Mouse (Mus musculus): ENCODE data around the gene Npas4. TPM values are rescaled to one million over a fixed set of nuclear protein-coding genes. Genes with fewer than 3 reads are reported as not detected.

The Npas4 gene
- not detected in 2 replicates for polyA plus RNA-seq (2016; fragmentation: Nextera tagmentation; extraction: Ambion mirVana)

DNA sequence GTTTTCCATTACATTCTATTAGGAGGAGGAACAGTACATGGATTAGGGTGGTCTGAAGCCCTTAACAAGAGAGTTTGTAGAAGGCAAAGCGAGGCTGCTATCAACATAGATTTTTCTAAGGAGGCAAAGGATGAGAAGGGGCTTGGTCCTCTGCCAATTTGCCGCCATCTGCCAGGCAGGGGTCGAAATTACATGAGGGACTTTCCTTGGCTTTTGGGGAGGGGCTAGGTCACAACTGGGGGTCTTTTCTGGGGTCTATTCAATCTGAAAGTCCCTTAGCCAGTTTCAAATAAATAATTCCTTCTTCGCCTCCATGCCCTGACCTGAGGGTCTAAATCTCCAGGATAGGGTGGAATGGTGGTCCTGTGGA is at the start of gene Npas4:
TSS of gene Npas4 (minus strand) at position 61 of the 370 bp plus-strand sequence.
- H3K9me3 ChIP-seq, result no peaks in the 10 kb centered on the region
- H3K27me3 ChIP-seq (ENCODE audit: insufficient read depth, poor library complexity, severe bottlenecking), result peaks cover 92% of the 10 kb centered on the region
- no peaks in the 10 kb centered on the region for H3K36me3 ChIP-seq
- H3K27ac ChIP-seq, result no peak within 1 kb of the TSS
- H3K4me1 ChIP-seq (replicated peaks), result peaks cover 14% of the 10 kb centered on the region
- WGBS, result 22% methylated on average over 4 of the region's 4 CpGs
- no peak for DNase-seq (ENCODE audit: low spot score)
- H3K4me3 ChIP-seq, result peak within 1 kb of the TSS; percentile 47

DNA sequence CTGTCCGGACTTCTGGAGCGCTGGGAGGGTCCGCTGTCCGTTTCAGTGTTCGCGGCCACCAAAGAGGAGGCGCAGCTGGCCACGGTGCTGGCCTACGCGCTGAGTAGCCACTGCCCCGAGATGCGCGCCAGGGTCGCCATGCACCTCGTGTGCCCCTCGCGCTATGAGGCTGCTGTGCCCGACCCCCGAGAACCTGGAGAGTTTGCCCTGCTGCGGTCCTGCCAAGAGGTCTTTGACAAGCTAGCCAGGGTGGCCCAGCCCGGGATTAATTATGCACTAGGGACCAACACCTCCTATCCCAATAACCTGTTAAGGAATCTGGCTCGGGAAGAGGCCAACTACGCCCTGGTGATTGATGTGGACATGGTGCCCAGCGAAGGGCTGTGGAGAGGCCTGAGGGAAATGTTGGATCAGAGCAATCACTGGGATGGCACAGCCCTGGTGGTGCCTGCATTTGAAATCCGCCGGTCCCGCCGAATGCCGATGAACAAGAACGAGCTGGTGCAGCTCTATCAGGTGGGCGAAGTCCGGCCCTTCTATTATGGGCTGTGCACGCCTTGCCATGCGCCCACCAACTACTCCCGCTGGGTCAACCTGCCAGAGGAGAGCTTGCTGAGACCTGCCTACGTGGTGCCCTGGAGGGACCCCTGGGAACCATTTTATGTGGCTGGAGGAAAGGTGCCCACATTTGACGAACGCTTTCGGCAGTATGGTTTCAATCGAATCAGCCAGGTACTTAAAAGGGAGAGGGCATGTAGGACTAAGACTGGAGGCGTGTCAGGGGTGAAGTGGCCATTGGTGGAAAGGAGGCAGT is 49.4 kb upstream of the Npas4 start:
- Histone ChIP-seq H3K36me3 (peaks cover 20% of the 10 kb centered on the region), H3K4me1 (replicated peaks) (peaks cover 44% of the 10 kb centered on the region), H3K9me3 (no peaks in the 10 kb centered on the region), H3K27ac (peak overlapping the region; percentile 93), H3K27me3 (ENCODE audit: insufficient read depth, poor library complexity, severe bottlenecking) (peaks cover 9% of the 10 kb centered on the region), H3K4me3 (peak overlapping the region; percentile 66)
- DNase-seq (ENCODE audit: low spot score), result peak; percentile 25
- 13% methylated on average over 41 of the region's 41 CpGs for WGBS

DNA sequence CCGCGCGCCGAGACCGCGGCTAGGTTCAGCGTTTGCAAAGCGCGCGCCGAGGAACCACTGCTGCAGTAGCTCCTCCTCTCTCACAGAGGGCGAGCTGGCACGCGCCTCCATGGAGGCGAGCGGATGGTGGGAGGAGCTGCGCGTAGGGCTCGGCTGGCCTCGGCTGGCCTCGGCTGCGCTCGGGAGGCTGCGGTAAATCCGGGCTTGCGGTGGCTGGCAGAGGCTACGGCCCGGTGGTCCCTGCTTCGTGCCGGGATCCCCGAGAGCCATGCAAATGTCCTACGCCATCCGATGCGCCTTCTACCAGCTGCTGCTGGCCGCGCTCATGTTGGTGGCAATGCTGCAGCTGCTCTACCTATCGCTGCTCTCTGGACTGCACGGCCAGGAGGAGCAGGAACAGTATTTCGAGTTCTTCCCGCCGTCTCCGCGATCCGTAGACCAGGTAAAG is 48.6 kb upstream of the Npas4 start, which contains the start of the genes B4gat1 and AC124502.3:
TSS of gene B4gat1 (plus strand) at position 118 of the 448 bp plus-strand sequence.
TSS of gene AC124502.3 (plus strand) at position 183 of the 448 bp plus-strand sequence.
- H3K27me3 ChIP-seq (ENCODE audit: insufficient read depth, poor library complexity, severe bottlenecking), result peaks cover 9% of the 10 kb centered on the region
- no peaks in the 10 kb centered on the region for H3K9me3 ChIP-seq
- H3K4me3 ChIP-seq, result peak within 1 kb of the TSS; percentile 66
- peak within 1 kb of the TSS; percentile 93 for H3K27ac ChIP-seq
- peaks cover 44% of the 10 kb centered on the region for H3K4me1 ChIP-seq (replicated peaks)
- H3K36me3 ChIP-seq, result peaks cover 13% of the 10 kb centered on the region
- under 1% methylated on average over 44 of the region's 44 CpGs for WGBS
- DNase-seq (ENCODE audit: low spot score), result peak; percentile 92

DNA sequence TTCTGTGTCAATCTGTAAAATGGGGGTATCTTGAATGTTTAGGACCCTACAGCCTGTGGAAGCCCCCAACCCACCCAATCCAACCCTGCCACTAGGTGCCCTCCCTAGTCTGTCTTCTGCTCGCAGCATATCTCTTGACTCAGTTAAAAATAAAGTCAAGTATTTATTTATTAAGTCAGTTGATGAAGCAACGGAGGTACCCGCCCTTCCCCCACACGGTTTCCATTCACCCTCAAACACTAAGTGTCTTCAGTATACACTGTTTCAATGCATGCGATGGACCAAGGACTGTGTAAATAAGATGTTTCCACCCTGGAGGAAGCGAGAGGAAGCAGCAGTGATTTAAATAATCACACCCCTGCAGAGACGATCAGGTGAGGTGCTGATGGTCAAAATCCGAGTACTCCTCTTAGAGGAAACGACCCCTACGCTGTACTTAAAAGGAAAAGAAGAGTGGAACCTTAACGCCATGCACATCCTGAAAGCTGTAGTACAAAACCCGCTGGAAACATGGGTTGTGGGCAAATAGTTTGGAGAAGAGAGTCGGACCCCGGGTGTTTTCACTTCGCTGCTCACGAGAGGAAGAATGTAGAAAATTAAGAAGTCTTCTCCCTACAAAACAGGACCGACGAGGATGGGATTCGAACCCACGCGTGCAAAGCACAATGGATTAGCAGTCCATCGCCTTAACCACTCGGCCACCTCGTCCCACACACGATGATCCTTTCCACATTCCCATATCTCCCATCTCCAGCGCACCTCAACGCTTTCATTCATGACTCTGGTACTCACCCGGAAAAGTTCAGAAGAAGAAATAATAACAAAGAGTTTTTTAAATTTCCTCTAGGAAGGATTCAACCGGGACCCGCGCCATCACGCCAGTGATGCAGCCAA is 47.8 kb upstream of the Npas4 start:
- peaks cover 9% of the 10 kb centered on the region for H3K27me3 ChIP-seq (ENCODE audit: insufficient read depth, poor library complexity, severe bottlenecking)
- peak; percentile 90 for DNase-seq (ENCODE audit: low spot score)
- H3K4me1 ChIP-seq (replicated peaks), result peaks cover 43% of the 10 kb centered on the region
- WGBS, result 6% methylated on average over 32 of the region's 32 CpGs
- peak overlapping the region; percentile 66 for H3K4me3 ChIP-seq
- H3K27ac ChIP-seq, result peak overlapping the region; percentile 93
- H3K36me3 ChIP-seq, result peaks cover 5% of the 10 kb centered on the region; the same call in 1 of the 2 replicates
- no peaks in the 10 kb centered on the region for H3K9me3 ChIP-seq

DNA sequence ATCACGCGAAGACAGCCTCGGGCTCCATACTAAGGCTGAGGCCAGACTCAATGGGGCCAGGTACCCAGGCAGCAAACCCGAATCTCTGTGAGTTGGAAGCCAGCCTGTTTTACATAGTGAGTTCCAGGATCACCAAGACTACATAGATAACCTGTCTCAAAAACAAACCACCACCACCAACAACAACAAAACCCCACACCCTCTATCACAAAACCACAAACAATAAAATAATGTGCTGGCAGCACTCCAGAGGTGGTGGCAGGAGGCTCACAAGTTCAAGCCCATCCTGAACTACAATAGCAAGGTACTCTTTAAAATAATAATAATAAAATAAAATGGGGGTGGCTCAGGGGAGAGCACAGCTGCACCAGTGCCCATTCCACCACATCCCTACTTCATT is 46.5 kb upstream of the Npas4 start:
- no peak for DNase-seq (ENCODE audit: low spot score)
- peaks cover 8% of the 10 kb centered on the region for H3K36me3 ChIP-seq
- H3K4me3 ChIP-seq, result no peak overlapping the region
- 85% methylated on average over 4 of the region's 4 CpGs for WGBS
- peaks cover 31% of the 10 kb centered on the region for H3K4me1 ChIP-seq (replicated peaks)
- H3K9me3 ChIP-seq, result no peaks in the 10 kb centered on the region
- H3K27ac ChIP-seq, result no peak overlapping the region
- H3K27me3 ChIP-seq (ENCODE audit: insufficient read depth, poor library complexity, severe bottlenecking), result peaks cover 9% of the 10 kb centered on the region

DNA sequence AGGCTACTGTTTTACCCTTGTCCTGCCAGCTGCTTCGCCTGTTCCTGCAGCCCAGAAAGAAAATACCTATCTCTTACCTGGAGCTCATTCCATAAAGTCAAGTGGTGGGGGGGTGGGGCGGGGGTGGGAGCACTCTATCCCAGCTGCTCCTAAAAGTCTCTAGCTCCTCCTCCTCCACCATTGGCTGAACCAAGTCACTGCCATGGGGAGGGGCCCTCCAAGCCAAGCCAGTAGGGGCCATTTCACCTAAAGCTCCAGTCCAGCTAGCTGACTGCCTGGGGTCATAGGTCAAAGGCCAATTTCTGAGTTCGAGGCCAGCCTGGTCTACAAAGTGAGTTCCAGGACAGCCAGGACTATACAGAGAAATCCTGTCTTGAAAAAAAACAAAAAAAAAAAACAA is 42.6 kb upstream of the Npas4 start:
- no peak overlapping the region for H3K4me3 ChIP-seq
- H3K27ac ChIP-seq, result no peak overlapping the region
- DNase-seq (ENCODE audit: low spot score), result no peak
- WGBS, result 70% methylated on average over 3 of the region's 3 CpGs
- no peaks in the 10 kb centered on the region for H3K9me3 ChIP-seq
- peaks cover 43% of the 10 kb centered on the region for H3K36me3 ChIP-seq
- H3K27me3 ChIP-seq (ENCODE audit: insufficient read depth, poor library complexity, severe bottlenecking), result no peaks in the 10 kb centered on the region
- peaks cover 3% of the 10 kb centered on the region for H3K4me1 ChIP-seq (replicated peaks)

DNA sequence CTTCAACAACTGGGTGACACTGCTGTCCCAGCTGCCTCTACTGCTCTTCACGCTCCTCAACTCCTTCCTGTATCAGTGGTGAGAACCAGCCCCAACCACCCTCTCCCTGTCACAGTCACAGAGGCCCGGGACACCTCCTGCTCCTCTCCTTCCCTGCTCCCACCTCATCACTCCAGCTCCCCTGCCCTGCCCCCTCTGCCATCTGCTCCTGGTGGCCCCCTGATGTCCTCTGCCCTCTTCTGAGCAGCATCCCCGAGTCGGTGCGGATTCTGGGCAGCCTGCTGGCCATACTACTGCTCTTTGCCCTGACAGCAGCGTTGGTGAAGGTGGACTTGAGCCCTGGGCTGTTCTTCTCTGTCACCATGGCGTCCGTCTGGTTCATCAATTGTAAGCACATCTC is 36.0 kb upstream of the Npas4 start:
- no peak for DNase-seq (ENCODE audit: low spot score)
- Histone ChIP-seq H3K27me3 (ENCODE audit: insufficient read depth, poor library complexity, severe bottlenecking) (0 out of 2 replicates have a peak, but pooled peaks cover 3% of the 10 kb centered on the region), H3K9me3 (no peaks in the 10 kb centered on the region), H3K4me1 (replicated peaks) (peaks cover 18% of the 10 kb centered on the region), H3K4me3 (no peak overlapping the region), H3K36me3 (peaks cover 50% of the 10 kb centered on the region), H3K27ac (no peak overlapping the region)
- 87% methylated on average over 8 of the region's 8 CpGs for WGBS

DNA sequence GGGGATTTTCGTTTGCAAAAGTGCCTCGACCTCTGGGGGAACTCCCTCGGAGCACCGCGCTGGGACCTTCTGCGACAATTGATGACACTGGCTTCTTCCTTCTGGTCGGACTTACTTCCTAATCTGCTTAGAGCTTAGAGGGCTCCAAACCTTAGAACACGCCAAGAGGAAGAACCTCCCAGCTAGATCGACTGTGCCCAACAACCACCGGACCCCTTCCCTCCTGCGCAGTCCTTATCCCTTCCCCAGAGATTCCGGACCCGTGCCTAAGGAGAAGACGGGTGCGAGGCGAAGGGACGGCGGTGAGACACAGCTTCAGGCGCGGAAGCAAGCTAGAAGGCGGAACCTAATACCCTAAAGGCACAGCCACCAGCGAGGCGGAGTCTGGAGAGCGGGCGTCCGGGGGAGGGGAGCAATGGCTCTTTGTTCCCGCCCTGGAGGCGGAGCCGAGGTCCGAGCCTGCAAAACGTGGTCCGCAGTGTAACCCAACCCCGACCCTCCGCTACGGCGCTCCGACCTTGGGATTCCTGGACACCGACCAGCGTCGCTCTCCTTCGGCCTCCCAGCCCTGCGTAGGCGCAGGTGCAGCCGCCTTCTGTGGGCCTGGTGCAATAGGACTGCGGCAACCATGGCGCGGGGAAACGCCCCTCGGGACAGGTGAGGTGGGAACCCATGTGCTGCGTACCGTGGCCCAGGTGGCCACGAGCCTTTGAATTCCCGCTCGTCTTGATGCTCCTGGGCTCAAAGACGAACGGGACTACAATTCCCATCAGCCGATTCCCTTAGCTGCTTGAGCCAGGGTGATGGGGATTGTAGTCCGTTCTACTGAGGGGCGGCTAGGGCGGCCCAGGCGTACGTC is 33.7 kb upstream of the Npas4 start, which contains the start of gene Slc29a2:
TSS of gene Slc29a2 (plus strand) at position 240 of the 859 bp plus-strand sequence.
- Histone ChIP-seq H3K4me3 (peak within 1 kb of the TSS; percentile 62), H3K36me3 (peaks cover 27% of the 10 kb centered on the region), H3K4me1 (replicated peaks) (peaks cover 18% of the 10 kb centered on the region), H3K27ac (peak within 1 kb of the TSS; percentile 89), H3K9me3 (no peaks in the 10 kb centered on the region), H3K27me3 (ENCODE audit: insufficient read depth, poor library complexity, severe bottlenecking) (0 out of 2 replicates have a peak, but pooled peaks cover 3% of the 10 kb centered on the region)
- DNase-seq (ENCODE audit: low spot score), result peak; percentile 95
- WGBS, result under 1% methylated on average over 62 of the region's 62 CpGs

DNA sequence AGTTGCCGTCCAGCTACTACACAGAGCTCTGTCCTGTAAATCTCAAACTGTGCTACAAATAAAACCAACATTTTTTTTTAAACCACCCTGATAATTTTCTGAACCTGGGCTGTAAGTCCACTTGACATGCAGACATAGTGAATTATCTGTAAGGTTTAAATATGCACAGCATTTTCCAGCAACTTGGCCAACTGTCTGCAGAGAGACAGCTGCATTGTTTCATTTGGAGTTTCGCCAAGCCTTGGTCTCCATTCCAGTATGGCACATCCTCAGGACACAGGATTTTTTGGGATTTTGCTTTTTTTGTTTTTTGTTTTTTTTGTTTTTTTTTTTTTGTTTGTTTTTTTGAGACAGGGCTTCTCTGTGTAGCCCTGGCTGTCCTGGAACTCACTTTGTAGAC is 31.3 kb upstream of the Npas4 start:
- Histone ChIP-seq H3K4me1 (replicated peaks) (peaks cover 21% of the 10 kb centered on the region), H3K27me3 (ENCODE audit: insufficient read depth, poor library complexity, severe bottlenecking) (0 out of 2 replicates have a peak, but pooled peaks cover 3% of the 10 kb centered on the region), H3K36me3 (peaks cover 6% of the 10 kb centered on the region), H3K9me3 (no peaks in the 10 kb centered on the region), H3K27ac (no peak overlapping the region), H3K4me3 (no peak overlapping the region)
- DNase-seq (ENCODE audit: low spot score), result no peak
- WGBS, result 96% methylated on average over 2 of the region's 2 CpGs

DNA sequence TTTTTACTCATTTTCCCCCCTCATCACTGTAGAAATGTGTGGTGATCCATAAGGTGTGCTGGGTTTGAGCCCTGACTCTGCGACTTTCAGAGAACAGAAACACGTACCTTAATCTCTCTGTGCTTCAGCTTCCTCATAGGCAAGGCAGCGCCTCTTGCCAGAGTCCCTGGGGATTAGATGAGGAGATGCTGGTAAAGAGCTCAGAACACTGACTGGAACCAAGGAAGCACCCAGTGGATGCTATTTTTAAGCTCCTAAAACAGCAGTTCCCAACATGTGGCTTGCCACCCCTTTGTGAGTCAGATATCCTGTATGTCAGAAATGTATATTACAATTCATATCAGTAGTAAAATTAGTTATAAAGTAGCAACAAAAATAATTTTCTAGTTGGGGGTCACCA is 28.1 kb upstream of the Npas4 start:
- Histone ChIP-seq H3K27ac (no peak overlapping the region), H3K36me3 (no peaks in the 10 kb centered on the region), H3K4me1 (replicated peaks) (peaks cover 11% of the 10 kb centered on the region), H3K27me3 (ENCODE audit: insufficient read depth, poor library complexity, severe bottlenecking) (0 out of 2 replicates have a peak, but pooled peaks cover 3% of the 10 kb centered on the region), H3K9me3 (no peaks in the 10 kb centered on the region), H3K4me3 (no peak overlapping the region)
- WGBS, result 74% methylated on average over 3 of the region's 3 CpGs
- DNase-seq (ENCODE audit: low spot score), result no peak

DNA sequence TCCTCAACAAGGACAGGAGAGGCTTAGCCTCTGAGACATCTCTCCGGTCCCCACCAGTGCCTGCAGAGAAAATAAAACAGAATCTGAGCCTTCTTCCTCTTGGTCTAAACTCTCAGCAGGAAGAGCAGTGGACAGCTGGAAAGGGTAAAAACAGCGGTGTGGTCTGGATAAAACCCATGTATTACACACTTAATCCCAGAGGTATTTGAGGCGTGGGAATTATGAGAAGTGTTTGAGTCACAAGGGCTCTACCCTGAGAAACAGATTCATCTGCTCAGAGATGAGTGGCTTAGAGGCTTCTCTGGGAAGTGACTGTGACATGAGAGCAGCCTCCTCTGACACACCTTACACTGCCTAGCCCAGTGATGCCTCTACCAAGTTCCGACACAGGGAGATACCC is 27.5 kb upstream of the Npas4 start:
- Histone ChIP-seq H3K4me3 (no peak overlapping the region), H3K9me3 (no peaks in the 10 kb centered on the region), H3K4me1 (replicated peaks) (peaks cover 11% of the 10 kb centered on the region), H3K27me3 (ENCODE audit: insufficient read depth, poor library complexity, severe bottlenecking) (0 out of 2 replicates have a peak, but pooled peaks cover 3% of the 10 kb centered on the region), H3K27ac (no peak overlapping the region), H3K36me3 (no peaks in the 10 kb centered on the region)
- DNase-seq (ENCODE audit: low spot score), result no peak
- WGBS, result 85% methylated on average over 4 of the region's 4 CpGs

DNA sequence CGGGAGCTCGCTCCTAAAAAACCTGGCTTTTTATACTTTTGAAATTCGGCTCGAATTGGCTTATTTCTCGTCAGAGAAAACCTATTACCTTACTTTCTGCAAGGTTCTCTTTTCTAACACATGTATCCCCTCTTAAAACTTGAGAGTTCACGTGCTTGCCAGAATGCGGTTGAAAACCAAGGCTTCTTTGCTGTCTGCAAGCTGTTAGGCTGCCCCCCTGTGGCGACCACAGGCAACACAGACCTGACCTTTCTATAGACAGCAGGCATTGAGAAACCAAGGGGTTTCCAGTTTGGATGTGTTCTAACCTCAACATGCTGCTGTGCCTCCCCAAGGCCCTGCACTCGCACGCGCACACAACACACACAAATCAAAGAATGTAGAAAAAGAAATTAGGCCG is 26.7 kb upstream of the Npas4 start:
- H3K4me3 ChIP-seq, result 0 out of 2 replicates have a peak overlapping the region, but pooled peaks have one; percentile 11
- H3K27me3 ChIP-seq (ENCODE audit: insufficient read depth, poor library complexity, severe bottlenecking), result 0 out of 2 replicates have a peak, but pooled peaks cover 3% of the 10 kb centered on the region
- 23% methylated on average over 12 of the region's 12 CpGs for WGBS
- H3K9me3 ChIP-seq, result no peaks in the 10 kb centered on the region
- no peaks in the 10 kb centered on the region for H3K36me3 ChIP-seq
- DNase-seq (ENCODE audit: low spot score), result peak; percentile 80
- H3K27ac ChIP-seq, result peak overlapping the region; percentile 45; the same call in 1 of the 2 replicates
- H3K4me1 ChIP-seq (replicated peaks), result peaks cover 11% of the 10 kb centered on the region
